Mouse (Mus musculus) neural tube, embryonic 12.5 days (tissue): ENCODE measurements at regions not wholly inside any gene's neighbourhood (a gene's known extent, or its start where the extent isn't known, plus 50 kb on each side); places are given as distances from the start of the nearest gene placed in this dataset.

ENCODE experiments used
- ATAC-seq: fragments of 200-750 bp; cut with Nextera tagmentation; 2 replicates; pipeline ENCODE4 v1.8.0; 2017; ENCODE audit warnings: low read depth, mild to moderate bottlenecking, moderate TSS enrichment, moderate library complexity; ENCODE audit not compliant: low FRiP score
- H3K27ac ChIP-seq: fragments of 300-500 bp; sonication (generic); 2 replicates; pipeline ENCODE4 v1.5.1; 2016
- H3K27me3 ChIP-seq: fragments of 300-500 bp; sonication (generic); replicated peaks from 2 replicates; pipeline ENCODE4 v1.6.1; 2016; ENCODE audit warnings: mild to moderate bottlenecking
- H3K36me3 ChIP-seq: fragments of 300-500 bp; sonication (generic); 2 replicates; pipeline ENCODE4 v1.6.1; 2016; ENCODE audit warnings: mild to moderate bottlenecking
- H3K4me1 ChIP-seq: fragments of 300-500 bp; sonication (generic); 2 replicates; pipeline ENCODE4 v1.6.1; 2016
- H3K4me2 ChIP-seq: fragments of 300-500 bp; sonication (generic); replicated peaks from 2 replicates; pipeline ENCODE4 v1.6.1; 2016; ENCODE audit warnings: mild to moderate bottlenecking
- H3K4me3 ChIP-seq: fragments of 300-500 bp; sonication (generic); 2 replicates; pipeline ENCODE4 v1.5.1; 2016
- H3K9ac ChIP-seq: fragments of 300-500 bp; sonication (generic); 2 replicates; pipeline ENCODE4 v1.6.1; 2016; ENCODE audit warnings: mild to moderate bottlenecking
- H3K9me3 ChIP-seq: fragments of 300-500 bp; sonication (generic); 2 replicates; pipeline ENCODE4 v1.6.1; 2016; ENCODE audit warnings: mild to moderate bottlenecking
- WGBS: fragments of 180-500 bp; shearing (Covaris S2); methylation state at CpG from one replicate; pipeline ENCODE4 v1.1.7; 2016; 5-methylcytosine and 5-hydroxymethylcytosine counted together

- H3K27me3 ChIP-seq, result no peaks in the 10 kb centered on the region
- peaks cover 29% of the 10 kb centered on the region for H3K4me1 ChIP-seq
- no peaks in the 10 kb centered on the region for H3K9me3 ChIP-seq
- ATAC-seq, result 0 out of 2 replicates have a peak, but pooled peaks have one; percentile 30
- H3K27ac ChIP-seq, result no peak overlapping the region
- WGBS, result 25% methylated on average over 9 of the region's 9 CpGs
- H3K4me3 ChIP-seq, result no peak overlapping the region
- no peaks in the 10 kb centered on the region for H3K36me3 ChIP-seq
- H3K9ac ChIP-seq, result no peak overlapping the region
- H3K4me2 ChIP-seq, result no peak overlapping the region
Measured at GRCm38 (mm10) chr14:76686762-76687453, 130.2 kb upstream of the Serp2 start.

- Histone ChIP-seq H3K4me1 (peaks cover 29% of the 10 kb centered on the region), H3K4me3 (no peak overlapping the region), H3K9ac (no peak overlapping the region), H3K27me3 (no peaks in the 10 kb centered on the region), H3K27ac (no peak overlapping the region), H3K36me3 (no peaks in the 10 kb centered on the region), H3K9me3 (no peaks in the 10 kb centered on the region), H3K4me2 (no peak overlapping the region)
- WGBS, result 56% methylated on average over 17 of the region's 17 CpGs
- ATAC-seq, result no peak
Measured at GRCm38 (mm10) chr14:76685830-76686761, 129.4 kb upstream of the Serp2 start.

GRCm38 (mm10) chr14:76684327-76684726 lies 127.6 kb upstream of the Serp2 start:
- ATAC-seq, result no peak
- no peak overlapping the region for H3K9ac ChIP-seq
- no peak overlapping the region for H3K27ac ChIP-seq
- WGBS, result 88% methylated on average over 2 of the region's 2 CpGs
- H3K4me1 ChIP-seq, result peaks cover 29% of the 10 kb centered on the region
- no peak overlapping the region for H3K4me2 ChIP-seq
- H3K27me3 ChIP-seq, result no peaks in the 10 kb centered on the region
- no peaks in the 10 kb centered on the region for H3K9me3 ChIP-seq
- no peaks in the 10 kb centered on the region for H3K36me3 ChIP-seq
- H3K4me3 ChIP-seq, result no peak overlapping the region

- WGBS, result 59% methylated on average over 8 of the region's 8 CpGs
- Histone ChIP-seq H3K9me3 (no peaks in the 10 kb centered on the region), H3K4me3 (no peak overlapping the region), H3K4me2 (no peak overlapping the region), H3K36me3 (no peaks in the 10 kb centered on the region), H3K4me1 (peaks cover 17% of the 10 kb centered on the region), H3K27ac (no peak overlapping the region), H3K9ac (no peak overlapping the region), H3K27me3 (no peaks in the 10 kb centered on the region)
- no peak for ATAC-seq
Measured at GRCm38 (mm10) chr14:76681581-76682377, 125.1 kb upstream of the Serp2 start.

GRCm38 (mm10) chr14:76678512-76679134 lies 121.9 kb upstream of the Serp2 start:
- H3K9me3 ChIP-seq, result no peaks in the 10 kb centered on the region
- WGBS, result 12% methylated on average over 5 of the region's 5 CpGs
- H3K4me3 ChIP-seq, result no peak overlapping the region
- no peak overlapping the region for H3K4me2 ChIP-seq
- H3K36me3 ChIP-seq, result no peaks in the 10 kb centered on the region
- ATAC-seq, result no peak
- H3K9ac ChIP-seq, result no peak overlapping the region
- H3K4me1 ChIP-seq, result peaks cover 6% of the 10 kb centered on the region; the same call in 1 of the 2 replicates
- H3K27me3 ChIP-seq, result no peaks in the 10 kb centered on the region
- no peak overlapping the region for H3K27ac ChIP-seq

GRCm38 (mm10) chr14:76674949-76675348 lies 118.3 kb upstream of the Serp2 start:
- no peak overlapping the region for H3K9ac ChIP-seq
- ATAC-seq, result no peak
- 0 out of 2 replicates have a peak, but pooled peaks cover 3% of the 10 kb centered on the region for H3K27me3 ChIP-seq
- 31% methylated on average over 8 of the region's 8 CpGs for WGBS
- no peak overlapping the region for H3K4me3 ChIP-seq
- no peaks in the 10 kb centered on the region for H3K9me3 ChIP-seq
- no peak overlapping the region for H3K27ac ChIP-seq
- no peak overlapping the region for H3K4me2 ChIP-seq
- no peaks in the 10 kb centered on the region for H3K36me3 ChIP-seq
- peaks cover 6% of the 10 kb centered on the region; the same call in 1 of the 2 replicates for H3K4me1 ChIP-seq

GRCm38 (mm10) chr14:76673671-76674331 lies 117.1 kb upstream of the Serp2 start:
- H3K9me3 ChIP-seq, result no peaks in the 10 kb centered on the region
- H3K9ac ChIP-seq, result no peak overlapping the region
- 0 out of 2 replicates have a peak, but pooled peaks cover 3% of the 10 kb centered on the region for H3K27me3 ChIP-seq
- H3K4me2 ChIP-seq, result no peak overlapping the region
- H3K36me3 ChIP-seq, result no peaks in the 10 kb centered on the region
- no peak for ATAC-seq
- WGBS, result 85% methylated on average over 11 of the region's 11 CpGs
- H3K27ac ChIP-seq, result no peak overlapping the region
- H3K4me3 ChIP-seq, result no peak overlapping the region
- H3K4me1 ChIP-seq, result peaks cover 5% of the 10 kb centered on the region; the same call in 1 of the 2 replicates

GRCm38 (mm10) chr14:76672899-76673298 lies 116.2 kb upstream of the Serp2 start:
- Histone ChIP-seq H3K4me1 (no peaks in the 10 kb centered on the region), H3K36me3 (no peaks in the 10 kb centered on the region), H3K9me3 (no peaks in the 10 kb centered on the region), H3K9ac (no peak overlapping the region), H3K4me3 (no peak overlapping the region), H3K27ac (no peak overlapping the region), H3K27me3 (0 out of 2 replicates have a peak, but pooled peaks cover 3% of the 10 kb centered on the region), H3K4me2 (no peak overlapping the region)
- WGBS, result 71% methylated on average over 6 of the region's 6 CpGs
- ATAC-seq, result no peak

- no peaks in the 10 kb centered on the region for H3K36me3 ChIP-seq
- ATAC-seq, result no peak
- no peak overlapping the region for H3K4me3 ChIP-seq
- no peak overlapping the region for H3K27ac ChIP-seq
- no peaks in the 10 kb centered on the region for H3K9me3 ChIP-seq
- no peak overlapping the region for H3K9ac ChIP-seq
- H3K4me2 ChIP-seq, result no peak overlapping the region
- no peaks in the 10 kb centered on the region for H3K4me1 ChIP-seq
- WGBS, result 78% methylated on average over 2 of the region's 2 CpGs
- 0 out of 2 replicates have a peak, but pooled peaks cover 3% of the 10 kb centered on the region for H3K27me3 ChIP-seq
Measured at GRCm38 (mm10) chr14:76672442-76672841, 115.8 kb upstream of the Serp2 start.

- no peaks in the 10 kb centered on the region for H3K9me3 ChIP-seq
- H3K36me3 ChIP-seq, result no peaks in the 10 kb centered on the region
- H3K9ac ChIP-seq, result no peak overlapping the region
- H3K4me2 ChIP-seq, result no peak overlapping the region
- ATAC-seq, result no peak
- H3K4me1 ChIP-seq, result no peaks in the 10 kb centered on the region
- H3K4me3 ChIP-seq, result no peak overlapping the region
- H3K27me3 ChIP-seq, result 0 out of 2 replicates have a peak, but pooled peaks cover 3% of the 10 kb centered on the region
- 91% methylated on average over 4 of the region's 4 CpGs for WGBS
- H3K27ac ChIP-seq, result no peak overlapping the region
Measured at GRCm38 (mm10) chr14:76671023-76671422, 114.3 kb upstream of the Serp2 start.

- Histone ChIP-seq H3K4me2 (no peak overlapping the region), H3K4me3 (no peak overlapping the region), H3K4me1 (no peaks in the 10 kb centered on the region), H3K27ac (no peak overlapping the region), H3K9me3 (no peaks in the 10 kb centered on the region), H3K9ac (no peak overlapping the region), H3K27me3 (no peaks in the 10 kb centered on the region), H3K36me3 (no peaks in the 10 kb centered on the region)
- no peak for ATAC-seq
- 75% methylated on average over 12 of the region's 12 CpGs for WGBS
Measured at GRCm38 (mm10) chr14:76665754-76666371, 109.2 kb upstream of the Serp2 start.
